Mouse (Mus musculus): Measurements from ENCODE around the gene Zfp995.
"Not testable (repeated sequence)": the region's sequence is repeated elsewhere in the genome, so short reads cannot be mapped to it uniquely, and the experiment has no call there.

Zfp995 gene

DNA sequence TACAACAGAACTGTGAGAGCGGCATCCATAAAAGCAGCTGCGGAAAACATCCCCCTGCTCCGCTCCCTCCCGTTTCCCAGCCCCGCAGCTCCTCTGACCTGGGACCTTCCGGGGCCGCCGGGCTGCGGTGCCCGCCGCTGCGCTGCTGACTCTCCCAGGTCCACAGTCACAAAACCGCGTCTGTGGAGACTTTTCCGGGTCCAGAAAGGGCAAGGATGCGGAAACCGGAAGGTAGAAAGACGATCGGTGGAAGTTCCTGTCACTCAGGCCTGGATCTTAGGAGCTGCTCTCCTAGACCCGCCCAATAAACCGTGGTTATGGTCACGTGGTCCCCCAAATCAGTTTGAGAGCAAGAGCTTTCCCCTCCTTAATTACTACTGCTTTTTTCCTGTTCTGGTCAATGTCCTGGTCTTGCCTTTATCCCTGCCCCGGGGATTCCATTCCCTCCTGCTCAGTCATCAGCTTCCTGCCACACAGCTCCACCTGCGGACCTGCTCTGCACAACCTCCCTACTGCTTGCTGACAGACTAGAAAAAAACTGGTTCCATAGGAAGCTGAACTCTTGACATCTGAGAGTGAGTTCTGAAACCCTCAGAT lies at the start of gene Zfp995:
Gene Zfp995, minus strand, starts transcription at position 471 of the 597 bp plus-strand sequence.
- DNase-seq (ENCODE audit: low spot score) = peak; percentile 64

DNA sequence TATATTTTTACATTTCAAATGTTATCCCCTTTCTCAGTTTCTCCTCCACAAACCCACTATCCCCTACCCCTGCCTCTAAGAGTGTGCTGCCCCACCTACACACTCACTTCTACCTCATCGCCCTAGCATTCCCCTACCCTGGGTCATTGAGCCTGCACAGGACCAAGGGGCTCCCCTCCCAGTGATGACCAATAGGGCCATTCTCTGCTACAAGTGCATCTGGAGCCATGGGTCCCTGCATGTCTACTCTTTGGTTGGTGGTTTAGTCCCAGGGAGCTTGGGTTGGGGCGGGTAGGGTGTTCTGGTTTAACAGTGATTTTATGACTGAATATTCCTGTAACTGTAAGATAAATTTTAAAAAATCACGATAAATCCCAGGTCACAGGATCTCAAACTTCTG lies 687 bp downstream of the Zfp995 start:
- DNase-seq (ENCODE audit: low spot score) = no peak

DNA sequence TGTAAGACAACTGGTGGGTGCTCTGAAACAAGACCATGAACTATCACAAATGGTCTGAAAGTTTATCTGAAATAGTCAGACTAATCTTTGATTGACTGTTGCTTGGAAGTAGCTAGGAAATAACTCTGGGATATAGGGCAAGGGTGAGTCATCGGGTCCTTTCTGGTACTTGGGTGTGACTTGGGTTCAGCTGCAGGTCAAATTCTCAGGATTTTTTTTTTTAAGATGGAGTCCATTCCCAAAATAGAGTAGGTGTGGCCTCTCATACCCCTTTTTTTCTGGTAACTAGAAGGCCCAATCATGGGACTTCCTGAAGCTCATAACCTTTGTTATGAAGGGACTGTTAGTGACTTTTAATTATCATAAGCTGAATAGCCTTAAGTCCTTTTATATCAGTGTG lies 38.5 kb downstream of the Zfp995 start:
- DNase-seq (ENCODE audit: low spot score) = no peak

DNA sequence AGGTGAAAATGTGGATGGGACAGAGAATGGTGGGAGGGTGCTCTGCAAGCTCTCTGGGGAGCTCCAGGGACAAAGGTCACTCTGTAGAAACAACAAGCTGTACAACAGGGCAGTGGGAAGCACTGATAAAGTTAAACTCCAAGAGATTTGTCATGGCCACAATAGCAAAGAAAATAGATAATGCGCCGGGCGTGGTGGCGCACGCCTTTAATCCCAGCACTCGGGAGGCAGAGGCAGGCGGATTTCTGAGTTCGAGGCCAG lies 63.5 kb downstream of the Zfp995 start:
- DNase-seq (ENCODE audit: low spot score) = not testable (repeated sequence)

DNA sequence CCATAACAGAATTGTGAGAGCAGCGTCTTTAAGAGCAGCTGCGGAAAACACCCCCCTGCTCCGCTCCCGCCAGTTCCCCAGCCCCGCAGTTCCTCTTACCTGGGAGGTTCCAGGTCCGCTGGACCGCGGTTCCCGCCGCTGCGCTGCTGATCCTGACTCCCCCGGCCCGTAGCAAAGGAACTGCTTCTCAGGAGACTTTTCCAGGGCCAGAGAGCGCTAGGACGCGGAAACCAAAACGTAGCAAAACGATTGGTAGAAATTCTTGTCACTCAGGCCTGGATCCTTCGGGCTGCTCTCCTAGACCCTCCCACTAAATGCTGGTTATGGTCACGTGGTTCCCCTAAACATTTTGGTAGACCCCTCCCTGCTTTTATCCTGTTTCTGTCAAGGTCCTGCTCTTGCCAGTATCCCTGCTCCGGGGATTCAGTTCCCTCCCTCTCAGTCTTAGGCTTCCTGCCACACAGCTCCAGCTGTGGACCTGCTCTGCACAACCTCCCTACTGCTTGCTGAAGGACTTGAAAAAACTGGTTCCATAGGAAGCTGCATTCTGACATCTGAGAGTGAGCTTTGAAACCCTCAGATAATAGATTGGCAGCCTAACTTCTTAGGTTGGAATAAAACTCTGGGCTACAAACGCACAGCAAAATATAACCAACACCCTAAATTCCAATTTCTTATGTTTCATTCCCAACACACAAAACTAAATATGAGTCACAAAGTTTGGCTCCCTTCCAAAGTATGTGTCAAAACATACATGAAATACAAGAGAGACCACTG lies 64.0 kb downstream of the Zfp995 start, which contains the start of gene Zfp820:
Gene Zfp820, minus strand, starts transcription at position 228 of the 777 bp plus-strand sequence.
- peak; percentile 66 for DNase-seq (ENCODE audit: low spot score)

DNA sequence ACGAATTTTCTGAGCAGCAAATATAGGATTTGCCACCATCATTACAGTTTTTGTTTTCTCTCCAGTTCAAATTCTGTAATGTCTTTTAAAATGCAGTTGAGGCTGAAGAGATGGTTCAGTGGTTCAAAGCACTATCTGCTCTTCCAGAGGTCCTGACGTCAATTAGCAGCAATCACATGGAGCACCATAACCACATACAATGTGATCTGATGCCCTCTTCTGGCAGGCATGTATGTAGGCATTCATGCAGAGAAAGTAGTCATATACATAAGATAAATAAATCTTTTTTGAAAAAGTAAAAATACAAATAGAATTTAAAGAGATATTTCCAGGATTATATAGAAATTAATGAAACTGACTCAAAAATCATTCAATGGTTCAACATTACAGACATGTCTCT lies 71.2 kb downstream of the Zfp995 start:
- DNase-seq (ENCODE audit: low spot score) = no peak

All from testis, postnatal 10 days (tissue).